Mouse (Mus musculus) heart, embryonic 12.5 days (tissue): Measurements from ENCODE around the gene Hoxd8. TPM values are rescaled to one million over a fixed set of nuclear protein-coding genes. Genes with fewer than 3 reads are reported as not detected.
A peak's percentile ranks its signal among the peaks of the same experiment; 100 is the strongest.

Experiments used
- ATAC-seq: fragments of 200-750 bp; cut with Nextera tagmentation; 2 replicates; pipeline ENCODE4 v1.8.0; 2017; ENCODE audit warnings: moderate TSS enrichment, moderate library complexity; ENCODE audit not compliant: insufficient number of reproducible peaks, low FRiP score
- H3K27ac ChIP-seq: fragments of 300-500 bp; sonication (generic); 2 replicates; pipeline ENCODE4 v1.5.1; 2016; ENCODE audit warnings: mild to moderate bottlenecking, moderate library complexity; ENCODE audit not compliant: poor library complexity, severe bottlenecking
- H3K27me3 ChIP-seq: fragments of 300-500 bp; sonication (generic); replicated peaks from 2 replicates; pipeline ENCODE4 v1.6.1; 2016; ENCODE audit warnings: mild to moderate bottlenecking, moderate library complexity
- H3K36me3 ChIP-seq: fragments of 300-500 bp; sonication (generic); 2 replicates; pipeline ENCODE4 v1.6.1; 2016; ENCODE audit warnings: mild to moderate bottlenecking, moderate library complexity
- H3K4me1 ChIP-seq: fragments of 300-500 bp; sonication (generic); replicated peaks from 2 replicates; pipeline ENCODE4 v1.6.1; 2016; ENCODE audit warnings: mild to moderate bottlenecking
- H3K4me2 ChIP-seq: fragments of 300-500 bp; sonication (generic); 2 replicates; pipeline ENCODE4 v1.6.1; 2016; ENCODE audit warnings: mild to moderate bottlenecking, moderate library complexity
- H3K4me3 ChIP-seq: fragments of 300-500 bp; sonication (generic); 2 replicates; pipeline ENCODE4 v1.5.1; 2016; ENCODE audit warnings: mild to moderate bottlenecking
- H3K9ac ChIP-seq: fragments of 300-500 bp; sonication (generic); 2 replicates; pipeline ENCODE4 v1.6.1; 2016; ENCODE audit warnings: mild to moderate bottlenecking, moderate library complexity
- H3K9me3 ChIP-seq: fragments of 300-500 bp; sonication (generic); replicated peaks from 2 replicates; pipeline ENCODE4 v1.6.1; 2016; ENCODE audit warnings: mild to moderate bottlenecking, moderate library complexity
- WGBS: fragments of 180-500 bp; shearing (Covaris S2); methylation state at CpG from one replicate; pipeline ENCODE4 v1.1.7; 2016; 5-methylcytosine and 5-hydroxymethylcytosine counted together
- polyA plus RNA-seq: library from polyadenylated mRNA; unstranded; fragments of >200 nt; fragmentation: Nextera tagmentation; extraction: Ambion mirVana; gene quantifications from 2 replicates; pipeline ENCODE4 v1.2.1, GENCODE M21; 2016

The Hoxd8 gene
- polyA plus RNA-seq: 0.10 and 0.37 TPM in 2 replicates

DNA sequence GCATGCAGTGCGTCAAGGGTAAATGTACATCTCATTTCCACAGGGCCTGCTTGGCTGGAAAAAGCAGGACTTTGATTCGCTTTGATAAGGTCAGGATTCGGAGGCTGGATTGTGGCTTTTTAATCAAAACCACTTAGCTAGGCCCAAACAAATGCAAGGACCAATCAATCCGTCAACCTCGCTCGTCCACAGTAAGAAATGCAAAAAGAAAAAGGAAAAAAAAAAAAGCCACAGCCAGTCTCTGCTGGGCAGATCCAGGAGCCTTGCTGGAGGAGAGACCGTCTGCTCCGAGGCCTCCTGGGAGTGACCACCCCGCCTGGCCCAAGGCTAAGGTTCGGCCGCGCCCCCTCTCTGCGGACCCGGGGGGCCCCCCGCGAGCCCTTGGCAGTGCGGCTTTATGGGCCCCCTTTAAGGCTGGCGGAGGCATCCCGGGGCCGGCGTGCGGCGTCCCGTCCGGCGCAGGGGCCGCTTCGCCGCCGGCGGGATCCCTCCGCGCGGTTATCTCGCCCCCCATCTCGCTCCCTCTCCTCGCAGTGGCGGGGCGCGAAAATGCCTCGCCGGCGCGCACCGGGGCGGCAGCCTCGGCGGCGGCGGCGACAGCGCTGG is at the start of gene Hoxd8:
TSS of gene Hoxd8 (plus strand) at position 223 of the 606 bp plus-strand sequence.
- no peaks in the 10 kb centered on the region for H3K36me3 ChIP-seq
- H3K9ac ChIP-seq: peak within 1 kb of the TSS; percentile 62; the same call in 1 of the 2 replicates
- H3K4me2 ChIP-seq: peak within 1 kb of the TSS; percentile 88
- H3K27ac ChIP-seq: no peak within 1 kb of the TSS
- H3K9me3 ChIP-seq: no peaks in the 10 kb centered on the region
- peak; percentile 55; the same call in 1 of the 2 replicates for ATAC-seq
- 1% methylated on average over 36 of the region's 52 CpGs for WGBS
- H3K4me1 ChIP-seq: peaks cover 13% of the 10 kb centered on the region
- peaks cover 89% of the 10 kb centered on the region for H3K27me3 ChIP-seq
- H3K4me3 ChIP-seq: peak within 1 kb of the TSS; percentile 54

DNA sequence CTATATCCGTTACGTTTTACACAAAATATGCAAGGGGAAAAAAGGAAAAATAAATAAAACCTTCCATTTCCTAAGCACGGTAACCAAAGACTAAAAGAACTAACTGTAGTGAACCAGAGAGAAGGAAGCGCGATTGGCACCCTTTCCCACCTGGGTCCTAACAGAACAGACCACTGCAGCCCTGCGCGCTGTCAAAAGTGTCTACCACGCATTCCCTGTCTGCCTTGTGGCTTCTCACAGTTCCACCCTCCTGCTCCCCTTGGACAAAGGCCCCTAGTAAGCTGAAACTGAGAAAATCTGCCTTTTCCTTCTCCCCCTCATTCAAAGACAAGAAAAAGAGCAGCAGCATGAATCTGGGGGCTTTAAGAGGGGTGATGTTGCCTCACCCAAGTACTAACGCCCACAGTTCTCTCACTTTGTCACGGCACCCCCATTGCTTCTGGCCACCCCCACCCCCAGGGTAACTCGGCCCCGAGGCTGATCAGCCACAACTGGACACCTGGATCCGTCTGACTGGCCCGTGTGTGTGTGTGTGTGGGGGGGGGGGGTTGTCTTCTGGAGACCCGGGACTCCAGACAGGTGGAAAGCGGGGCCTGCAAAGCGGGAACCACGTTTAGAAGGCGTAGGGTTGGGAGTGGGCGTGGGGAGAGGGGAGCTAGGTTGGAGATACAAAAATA is 49.5 kb upstream of the Hoxd8 start:
- Histone ChIP-seq H3K4me1 (peaks cover 17% of the 10 kb centered on the region), H3K9me3 (no peaks in the 10 kb centered on the region), H3K36me3 (no peaks in the 10 kb centered on the region), H3K27ac (no peak overlapping the region), H3K9ac (no peak overlapping the region), H3K27me3 (peaks cover 84% of the 10 kb centered on the region), H3K4me3 (peak overlapping the region; percentile 42), H3K4me2 (no peak overlapping the region)
- ATAC-seq: no peak
- WGBS: 5% methylated on average over 20 of the region's 20 CpGs

DNA sequence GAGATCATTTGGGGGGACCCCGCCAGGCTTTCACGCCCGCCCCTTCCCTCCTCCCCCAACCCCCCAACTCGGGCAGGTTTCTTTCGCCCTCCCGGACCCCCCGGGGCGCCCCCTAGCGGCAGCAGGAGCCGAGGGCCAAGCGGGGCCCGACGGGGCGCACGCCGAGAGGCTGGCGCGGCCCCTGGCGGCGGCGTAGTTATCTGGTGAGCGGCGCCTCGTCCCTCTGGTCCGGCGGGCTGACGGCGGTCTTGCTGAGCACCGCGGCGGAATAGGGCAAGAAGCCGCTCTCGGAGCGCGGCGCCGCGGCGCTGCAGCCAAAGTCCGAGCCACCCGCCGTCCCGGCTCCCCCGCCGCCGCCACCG is 49.0 kb upstream of the Hoxd8 start:
- Histone ChIP-seq H3K4me3 (peak overlapping the region; percentile 42), H3K4me2 (peak overlapping the region; percentile 62), H3K36me3 (no peaks in the 10 kb centered on the region), H3K9ac (no peak overlapping the region), H3K9me3 (no peaks in the 10 kb centered on the region), H3K4me1 (peaks cover 17% of the 10 kb centered on the region), H3K27ac (no peak overlapping the region), H3K27me3 (peaks cover 80% of the 10 kb centered on the region)
- no peak for ATAC-seq
- WGBS: under 1% methylated on average over 44 of the region's 47 CpGs

DNA sequence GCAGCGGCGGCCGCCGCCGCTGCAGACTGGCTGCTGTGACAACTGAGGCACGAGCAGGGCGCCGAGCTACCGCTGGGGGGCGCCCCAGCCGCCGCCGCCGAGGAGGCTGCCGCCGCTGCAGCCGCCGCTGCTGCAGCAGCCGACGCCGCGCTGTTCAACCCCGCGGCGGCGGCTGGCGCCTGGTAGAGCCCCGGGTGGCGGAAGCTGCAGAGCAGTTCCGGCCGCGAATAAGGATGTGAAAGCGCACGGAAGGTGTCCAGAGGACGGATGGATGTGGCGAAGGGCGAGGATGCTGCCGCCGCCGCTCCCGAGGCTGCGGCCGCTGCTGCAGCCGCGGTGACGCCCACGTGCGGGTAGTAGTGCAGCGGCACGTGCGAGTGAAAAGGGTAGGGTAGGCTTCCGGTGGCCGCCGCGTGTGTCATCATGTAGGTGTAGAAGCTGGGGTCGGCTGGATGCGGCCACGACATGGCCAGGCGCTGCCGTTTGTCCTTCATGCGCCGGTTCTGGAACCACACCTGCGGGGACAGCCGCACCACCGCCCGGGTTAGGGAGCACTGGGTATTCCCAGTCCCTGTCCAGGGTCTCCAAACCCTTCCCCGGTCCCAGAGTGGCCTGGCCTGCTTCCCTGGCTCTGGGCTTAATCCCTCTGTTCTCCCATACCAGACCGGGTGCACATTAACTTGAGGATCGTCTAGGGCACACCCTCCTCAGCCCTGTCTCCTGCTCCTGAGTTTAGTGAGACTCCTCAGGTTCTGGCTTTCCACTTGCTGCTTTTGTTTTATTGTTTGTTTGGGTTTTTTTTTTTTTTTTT is 48.4 kb upstream of the Hoxd8 start:
- H3K27ac ChIP-seq: no peak overlapping the region
- under 1% methylated on average over 69 of the region's 69 CpGs for WGBS
- peaks cover 80% of the 10 kb centered on the region for H3K27me3 ChIP-seq
- peak overlapping the region; percentile 42 for H3K4me3 ChIP-seq
- H3K4me1 ChIP-seq: peaks cover 21% of the 10 kb centered on the region
- ATAC-seq: no peak
- H3K9me3 ChIP-seq: no peaks in the 10 kb centered on the region
- no peaks in the 10 kb centered on the region for H3K36me3 ChIP-seq
- H3K4me2 ChIP-seq: peak overlapping the region; percentile 62
- H3K9ac ChIP-seq: no peak overlapping the region

DNA sequence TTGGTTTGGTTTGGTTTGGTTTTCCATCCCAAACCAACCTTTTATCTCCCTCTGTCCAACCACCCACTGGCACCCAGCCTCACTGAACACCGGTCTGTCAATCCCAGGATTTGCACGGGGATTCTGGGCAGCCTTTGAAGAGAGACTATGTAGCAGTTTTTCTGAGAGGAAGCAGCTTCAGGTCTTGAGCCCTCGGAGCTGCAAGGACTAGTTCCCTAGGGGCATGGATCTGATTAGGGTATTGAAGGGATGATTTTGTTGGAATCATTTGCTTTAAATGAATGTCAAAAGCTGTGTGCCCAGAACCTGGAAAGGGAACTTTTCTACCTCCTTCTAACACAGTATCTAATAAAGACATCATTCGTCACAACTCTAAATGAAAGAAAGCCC is 47.8 kb upstream of the Hoxd8 start:
- no peaks in the 10 kb centered on the region for H3K36me3 ChIP-seq
- no peak overlapping the region for H3K9ac ChIP-seq
- no peak overlapping the region for H3K4me2 ChIP-seq
- peaks cover 24% of the 10 kb centered on the region for H3K4me1 ChIP-seq
- no peak for ATAC-seq
- peaks cover 81% of the 10 kb centered on the region for H3K27me3 ChIP-seq
- no peak overlapping the region for H3K4me3 ChIP-seq
- 2% methylated on average over 4 of the region's 4 CpGs for WGBS
- H3K9me3 ChIP-seq: no peaks in the 10 kb centered on the region
- H3K27ac ChIP-seq: no peak overlapping the region

DNA sequence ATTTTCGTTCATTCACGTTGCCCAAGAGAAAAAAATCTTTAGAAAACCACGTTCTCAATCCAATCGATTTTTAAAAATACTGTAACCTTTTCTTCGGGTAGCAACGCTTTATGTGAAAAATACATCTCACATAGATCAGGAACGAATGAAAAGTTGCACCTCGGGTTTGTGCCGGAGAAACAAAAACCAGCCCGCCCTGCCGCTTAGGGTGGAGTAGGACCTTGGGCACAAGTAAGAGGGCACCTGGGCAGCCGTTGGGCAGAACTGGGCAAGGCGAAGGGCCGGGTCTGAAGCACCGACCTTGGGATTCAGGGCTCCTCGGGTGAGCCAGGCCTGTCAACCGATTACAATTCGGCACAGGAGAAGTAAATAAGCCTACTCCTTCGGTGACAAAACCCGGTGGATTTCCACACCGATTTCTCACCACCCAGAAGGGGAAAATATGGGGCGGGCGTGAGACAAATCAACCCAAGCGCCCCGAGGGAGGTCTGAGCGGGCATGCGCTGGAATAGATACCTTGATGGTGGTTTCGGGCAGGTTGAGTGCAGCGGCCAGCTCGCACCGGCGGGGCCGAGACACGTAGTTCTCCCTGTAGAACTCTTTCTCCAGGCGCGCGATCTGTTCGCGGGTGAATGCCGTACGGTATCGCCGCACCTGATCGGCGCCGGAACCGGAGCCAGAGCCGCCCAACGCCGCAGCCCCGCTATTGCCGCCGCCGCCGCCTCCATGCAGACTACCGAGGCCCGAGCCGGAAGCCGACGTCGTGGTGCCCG is 47.0 kb upstream of the Hoxd8 start:
- Histone ChIP-seq H3K4me2 (peak overlapping the region; percentile 33), H3K9ac (no peak overlapping the region), H3K4me3 (peak overlapping the region; percentile 15), H3K4me1 (peaks cover 26% of the 10 kb centered on the region), H3K9me3 (no peaks in the 10 kb centered on the region), H3K27me3 (peaks cover 81% of the 10 kb centered on the region), H3K27ac (no peak overlapping the region), H3K36me3 (no peaks in the 10 kb centered on the region)
- ATAC-seq: no peak
- WGBS: 3% methylated on average over 62 of the region's 62 CpGs

DNA sequence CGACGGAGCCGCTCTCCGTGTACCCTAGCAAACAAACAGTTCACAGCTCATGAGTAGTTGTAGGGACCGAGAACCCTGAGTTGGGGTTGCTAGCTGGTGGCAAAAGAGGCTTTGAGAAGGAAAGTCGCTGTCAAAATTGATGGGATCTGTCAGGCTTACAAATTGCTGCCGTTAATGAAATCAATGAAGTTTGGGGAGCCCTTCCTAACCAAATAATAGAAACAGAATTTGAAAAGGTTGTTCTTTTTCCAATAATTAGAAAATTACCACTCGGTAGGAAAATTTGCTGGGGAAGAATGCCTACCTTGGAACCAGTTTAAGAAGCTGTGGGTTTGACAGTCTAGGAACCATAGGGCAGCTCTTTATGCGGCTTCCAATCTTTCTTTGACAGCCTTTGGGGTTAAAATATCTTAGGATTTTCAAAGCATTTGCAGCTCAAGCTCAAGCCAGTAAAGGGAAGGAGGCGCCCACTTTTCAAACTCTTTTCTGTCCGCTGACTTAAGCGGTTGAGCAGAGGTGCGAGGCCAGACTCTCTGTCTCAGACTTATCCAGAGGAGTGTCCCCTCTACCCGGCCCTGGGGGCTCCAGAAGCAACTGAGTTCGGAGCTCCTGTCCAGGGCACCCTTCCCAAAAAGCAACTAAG is 46.3 kb upstream of the Hoxd8 start:
- Histone ChIP-seq H3K9ac (no peak overlapping the region), H3K27me3 (peaks cover 85% of the 10 kb centered on the region), H3K36me3 (no peaks in the 10 kb centered on the region), H3K4me3 (peak overlapping the region; percentile 15), H3K27ac (no peak overlapping the region), H3K4me2 (peak overlapping the region; percentile 33; the same call in 1 of the 2 replicates), H3K4me1 (peaks cover 26% of the 10 kb centered on the region), H3K9me3 (no peaks in the 10 kb centered on the region)
- no peak for ATAC-seq
- under 1% methylated on average over 15 of the region's 15 CpGs for WGBS

DNA sequence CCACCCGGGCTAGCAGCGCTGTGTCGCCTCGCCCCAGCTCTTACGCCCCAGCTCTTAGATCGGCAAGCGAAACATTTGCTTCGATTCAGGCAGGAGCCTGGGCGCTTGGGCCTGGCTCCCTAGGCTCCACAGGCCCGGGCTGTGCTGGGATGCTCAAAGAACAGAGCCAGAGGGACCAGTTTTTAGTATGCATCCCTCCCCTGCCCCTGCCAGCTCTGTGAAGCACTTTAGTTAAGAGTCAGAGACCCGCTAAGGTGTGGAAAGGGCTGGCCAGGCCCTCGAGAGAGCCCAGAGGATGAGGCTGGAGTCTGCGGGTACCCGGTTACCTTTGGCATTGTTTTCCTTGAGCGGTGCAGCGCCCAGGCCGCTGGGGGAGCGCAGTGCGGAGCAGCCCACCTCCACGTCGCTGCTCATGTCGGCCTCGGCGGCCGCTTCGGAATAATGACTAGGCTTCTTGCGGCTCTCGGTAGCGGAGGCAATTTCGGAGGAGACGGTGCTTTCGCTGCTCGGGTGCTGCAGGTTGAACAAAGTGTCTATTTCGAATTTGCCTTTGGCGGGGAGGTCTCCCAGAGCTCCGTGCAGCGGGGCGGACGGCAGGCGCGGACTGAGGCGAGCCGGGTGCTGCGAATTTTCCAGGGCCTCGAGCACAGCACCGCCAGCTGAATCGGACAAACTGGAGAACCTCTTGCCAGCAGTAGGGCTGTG is 45.6 kb upstream of the Hoxd8 start:
- ATAC-seq: no peak
- 1% methylated on average over 47 of the region's 47 CpGs for WGBS
- Histone ChIP-seq H3K27ac (no peak overlapping the region), H3K4me2 (no peak overlapping the region), H3K9me3 (no peaks in the 10 kb centered on the region), H3K27me3 (peaks cover 89% of the 10 kb centered on the region), H3K9ac (no peak overlapping the region), H3K36me3 (no peaks in the 10 kb centered on the region), H3K4me3 (no peak overlapping the region), H3K4me1 (peaks cover 26% of the 10 kb centered on the region)

DNA sequence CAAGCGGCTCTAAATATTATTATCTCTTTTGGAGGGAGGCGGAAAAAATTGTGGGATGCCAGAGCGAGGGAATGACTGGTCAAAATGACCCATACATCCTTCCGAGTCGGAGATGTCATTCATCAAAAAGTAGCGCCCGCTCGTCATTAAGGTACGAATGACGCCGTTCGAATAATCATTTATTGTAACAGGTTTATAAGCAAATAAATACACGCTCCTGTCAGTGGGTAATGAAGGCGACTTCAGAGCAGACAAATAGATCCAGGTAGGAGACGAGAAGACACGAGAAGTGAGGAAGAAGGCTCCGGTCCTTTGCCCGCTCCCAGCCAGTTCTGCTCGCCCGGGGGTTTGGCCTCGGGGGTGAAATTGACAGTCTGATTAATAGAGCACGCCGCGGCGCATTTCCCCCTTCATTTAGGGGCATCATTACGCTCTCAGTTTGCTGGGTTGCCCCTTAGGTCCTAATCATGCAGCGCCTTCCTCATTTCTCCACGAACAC is 44.9 kb upstream of the Hoxd8 start, which contains the start of gene Evx2:
TSS of gene Evx2 (minus strand) at position 51 of the 499 bp plus-strand sequence.
- H3K27me3 ChIP-seq: peaks cover 89% of the 10 kb centered on the region
- 2% methylated on average over 28 of the region's 28 CpGs for WGBS

More for the DNA sequence above, 44.9 kb upstream of the Hoxd8 start, which contains the start of gene Evx2:
- no peak within 1 kb of the TSS for H3K27ac ChIP-seq
- H3K4me3 ChIP-seq: no peak within 1 kb of the TSS
- no peak for ATAC-seq
- no peak within 1 kb of the TSS for H3K9ac ChIP-seq
- no peaks in the 10 kb centered on the region for H3K36me3 ChIP-seq
- peaks cover 26% of the 10 kb centered on the region for H3K4me1 ChIP-seq
- no peaks in the 10 kb centered on the region for H3K9me3 ChIP-seq
- H3K4me2 ChIP-seq: no peak within 1 kb of the TSS
